Mouse (Mus musculus) kidney, embryonic 16.5 days (tissue): ENCODE measurements around the gene Hcn3. TPM values are rescaled to one million over a fixed set of nuclear protein-coding genes. Genes with fewer than 3 reads are reported as not detected.

Source experiments
- ATAC-seq: fragments of 200-750 bp; cut with Nextera tagmentation; 2 replicates; pipeline ENCODE4 v1.8.0; 2017; ENCODE audit warnings: moderate TSS enrichment; ENCODE audit not compliant: low FRiP score, low TSS enrichment
- H3K27ac ChIP-seq: fragments of 300-500 bp; sonication (generic); 2 replicates; pipeline ENCODE4 v1.5.1; 2014; ENCODE audit warnings: low read length
- H3K27me3 ChIP-seq: fragments of 300-500 bp; sonication (generic); 2 replicates; pipeline ENCODE4 v1.6.1; 2014; ENCODE audit warnings: low read length, control low read depth, mixed read lengths; ENCODE audit not compliant: insufficient read depth
- H3K36me3 ChIP-seq: fragments of 300-500 bp; sonication (generic); 2 replicates; pipeline ENCODE4 v1.6.1; 2014; ENCODE audit warnings: low read length, control low read depth, mixed read lengths; ENCODE audit not compliant: insufficient read depth
- H3K4me1 ChIP-seq: fragments of 300-500 bp; sonication (generic); 2 replicates; pipeline ENCODE4 v1.6.1; 2014; ENCODE audit warnings: low read length, control low read depth, mixed read lengths; ENCODE audit not compliant: insufficient read depth
- H3K4me2 ChIP-seq: fragments of 300-500 bp; sonication (generic); replicated peaks from 2 replicates; pipeline ENCODE4 v1.6.1; 2014; ENCODE audit warnings: low read depth, low read length
- H3K4me3 ChIP-seq: fragments of 300-500 bp; sonication (generic); 2 replicates; pipeline ENCODE4 v1.5.1; 2014; ENCODE audit warnings: mild to moderate bottlenecking, low read length
- H3K9ac ChIP-seq: fragments of 300-500 bp; sonication (generic); replicated peaks from 2 replicates; pipeline ENCODE4 v1.6.1; 2014; ENCODE audit warnings: low read length
- H3K9me3 ChIP-seq: fragments of 300-500 bp; sonication (generic); 2 replicates; pipeline ENCODE4 v1.6.1; 2016; ENCODE audit warnings: low read length, control low read depth
- WGBS: fragments of 180-500 bp; shearing (Covaris S2); extraction: QIAGEN DNeasy Blood & Tissue Kit; methylation state at CpG from one replicate; pipeline ENCODE4 v1.1.7; 2014; 5-methylcytosine and 5-hydroxymethylcytosine counted together
- polyA plus RNA-seq: library from polyadenylated mRNA; unstranded; fragments of >200 nt; fragmentation: Nextera tagmentation; extraction: Ambion mirVana; gene quantifications from 2 replicates; pipeline ENCODE4 v1.2.1, GENCODE M21; 2015

Hcn3 gene
- polyA plus RNA-seq, 1 experiment from 2014 or later, result 1.8 TPM

GRCm38 (mm10) chr3:89107545-89107944 is 52.5 kb downstream of the Hcn3 start:
- no peak for ATAC-seq
- Histone ChIP-seq H3K9ac (no peak overlapping the region), H3K4me1 (peaks cover 7% of the 10 kb centered on the region; the same call in 1 of the 2 replicates), H3K4me2 (no peak overlapping the region), H3K27me3 (no peaks in the 10 kb centered on the region), H3K27ac (no peak overlapping the region), H3K36me3 (no peaks in the 10 kb centered on the region), H3K9me3 (no peaks in the 10 kb centered on the region), H3K4me3 (no peak overlapping the region)
- WGBS, result 64% methylated on average over 3 of the region's 3 CpGs

- Histone ChIP-seq H3K9me3 (no peaks in the 10 kb centered on the region), H3K27ac (no peak overlapping the region), H3K4me1 (peaks cover 11% of the 10 kb centered on the region; the same call in 1 of the 2 replicates), H3K9ac (no peak overlapping the region), H3K36me3 (no peaks in the 10 kb centered on the region), H3K4me2 (no peak overlapping the region), H3K4me3 (no peak overlapping the region), H3K27me3 (no peaks in the 10 kb centered on the region)
- ATAC-seq, result no peak
These were observed 53.1 kb downstream of the Hcn3 start for GRCm38 (mm10) chr3:89106881-89107280.

GRCm38 (mm10) chr3:89103291-89103595 is 56.8 kb downstream of the Hcn3 start:
- Histone ChIP-seq H3K4me1 (peaks cover 25% of the 10 kb centered on the region), H3K9ac (no peak overlapping the region), H3K4me2 (no peak overlapping the region), H3K36me3 (peaks cover 12% of the 10 kb centered on the region), H3K27ac (peak overlapping the region; percentile 76; the same call in 1 of the 2 replicates), H3K4me3 (no peak overlapping the region), H3K27me3 (no peaks in the 10 kb centered on the region), H3K9me3 (no peaks in the 10 kb centered on the region)
- WGBS, result 70% methylated on average over 4 of the region's 4 CpGs
- no peak for ATAC-seq

DNA sequence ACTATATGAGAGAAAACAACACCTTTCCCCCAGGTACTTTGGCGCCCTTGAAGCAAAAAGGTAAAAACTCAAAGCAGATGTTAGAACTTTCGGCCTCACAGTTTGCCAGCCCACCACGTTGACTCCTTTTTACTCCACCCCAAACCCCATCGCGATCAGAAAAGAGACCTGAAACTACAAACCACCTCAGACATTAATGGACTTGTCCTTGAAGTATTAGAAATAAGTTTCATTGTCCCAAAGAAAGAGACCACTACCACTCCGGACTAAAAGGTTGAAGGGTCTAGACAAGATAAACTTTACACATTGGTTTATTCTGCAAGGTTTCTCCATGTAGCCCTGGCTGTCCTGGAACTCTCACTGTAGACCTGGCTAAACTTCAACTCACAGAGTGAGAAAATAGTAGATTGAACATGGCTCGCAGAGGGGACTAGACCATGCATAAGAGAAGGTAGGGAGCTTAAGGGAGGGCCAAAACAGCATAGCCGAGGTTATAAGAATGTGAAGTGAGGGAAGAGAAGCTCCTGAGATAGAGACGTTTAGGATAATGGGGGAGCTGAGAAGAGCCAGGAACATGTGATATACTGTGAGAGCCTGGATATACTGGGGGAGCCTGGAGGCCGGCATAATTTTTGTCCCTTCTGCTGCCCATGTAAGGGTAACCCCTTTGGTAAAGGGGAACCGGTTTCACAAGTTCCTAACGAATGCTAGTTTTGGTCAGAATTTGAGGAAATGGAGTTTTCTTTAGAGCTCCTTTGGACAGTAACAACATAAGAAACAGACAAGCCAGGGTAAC is 57.3 kb downstream of the Hcn3 start:
- peaks cover 25% of the 10 kb centered on the region for H3K4me1 ChIP-seq
- peak overlapping the region; percentile 63; the same call in 1 of the 2 replicates for H3K4me3 ChIP-seq
- no peak overlapping the region; the same call in 1 of the 2 replicates for H3K9ac ChIP-seq
- peak overlapping the region; percentile 76 for H3K27ac ChIP-seq
- H3K9me3 ChIP-seq, result no peaks in the 10 kb centered on the region
- WGBS, result 59% methylated on average over 12 of the region's 12 CpGs
- H3K27me3 ChIP-seq, result no peaks in the 10 kb centered on the region
- peak overlapping the region; percentile 67 for H3K4me2 ChIP-seq
- peaks cover 17% of the 10 kb centered on the region for H3K36me3 ChIP-seq
- ATAC-seq, result no peak

DNA sequence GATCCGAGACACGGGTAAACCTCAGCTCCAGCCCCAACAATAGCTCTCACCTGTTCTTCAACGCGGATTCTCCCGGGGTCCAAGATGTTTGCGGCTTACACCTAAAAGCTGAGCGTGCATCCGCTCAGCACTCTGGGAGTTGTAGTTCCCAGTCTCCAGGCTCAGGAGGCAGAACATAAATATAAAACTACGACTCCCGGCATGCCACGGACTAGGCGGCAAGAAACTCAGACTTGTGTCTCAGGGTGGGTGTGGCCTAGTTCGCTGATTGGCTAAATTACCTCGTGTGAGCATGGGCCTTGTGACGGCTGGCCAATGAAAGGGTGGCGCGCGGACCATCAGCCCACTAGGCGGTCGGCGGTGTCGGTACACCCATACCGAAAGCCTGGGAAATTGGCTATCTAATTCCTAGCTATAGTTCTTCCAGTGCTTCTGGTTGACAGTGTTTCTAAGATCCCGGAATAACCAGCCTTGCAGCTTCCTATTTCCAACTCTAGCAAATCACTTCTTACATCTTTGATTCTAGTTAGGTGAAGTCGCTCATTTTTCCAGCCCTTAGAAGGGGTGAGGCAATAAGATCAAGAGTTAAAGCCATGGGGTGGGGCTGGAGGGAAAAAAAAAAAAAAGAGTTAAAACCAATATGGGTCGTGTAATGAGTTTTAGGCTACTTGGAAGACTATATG is 58.0 kb downstream of the Hcn3 start, which contains the start of gene Fdps:
TSS of gene Fdps (minus strand) at position 148 of the 683 bp plus-strand sequence.
- ATAC-seq, result peak; percentile 99
- H3K27ac ChIP-seq, result peak within 1 kb of the TSS; percentile 76
- under 1% methylated on average over 26 of the region's 26 CpGs for WGBS
- H3K4me2 ChIP-seq, result peak within 1 kb of the TSS; percentile 76
- H3K4me3 ChIP-seq, result peak within 1 kb of the TSS; percentile 63
- no peaks in the 10 kb centered on the region for H3K9me3 ChIP-seq
- peaks cover 22% of the 10 kb centered on the region for H3K36me3 ChIP-seq
- peaks cover 25% of the 10 kb centered on the region for H3K4me1 ChIP-seq
- H3K27me3 ChIP-seq, result no peaks in the 10 kb centered on the region
- H3K9ac ChIP-seq, result peak within 1 kb of the TSS; percentile 70

GRCm38 (mm10) chr3:89101459-89101811 is 58.6 kb downstream of the Hcn3 start:
- Histone ChIP-seq H3K9me3 (no peaks in the 10 kb centered on the region), H3K4me1 (peaks cover 25% of the 10 kb centered on the region), H3K36me3 (peaks cover 24% of the 10 kb centered on the region), H3K4me2 (peak overlapping the region; percentile 76), H3K27ac (peak overlapping the region; percentile 21), H3K27me3 (no peaks in the 10 kb centered on the region), H3K9ac (peak overlapping the region; percentile 70), H3K4me3 (peak overlapping the region; percentile 63)
- peak; percentile 21; the same call in 1 of the 2 replicates for ATAC-seq
- under 1% methylated on average over 19 of the region's 19 CpGs for WGBS

- H3K27ac ChIP-seq, result peak within 1 kb of the TSS; percentile 21
- 31% methylated on average over 7 of the region's 7 CpGs for WGBS
- H3K4me2 ChIP-seq, result peak within 1 kb of the TSS; percentile 76
- peak within 1 kb of the TSS; percentile 70 for H3K9ac ChIP-seq
- H3K36me3 ChIP-seq, result peaks cover 28% of the 10 kb centered on the region
- peaks cover 25% of the 10 kb centered on the region for H3K4me1 ChIP-seq
- ATAC-seq, result no peak
- no peaks in the 10 kb centered on the region for H3K9me3 ChIP-seq
- H3K4me3 ChIP-seq, result peak within 1 kb of the TSS; percentile 63
- no peaks in the 10 kb centered on the region for H3K27me3 ChIP-seq
These were observed 59.2 kb downstream of the Hcn3 start, which contains the start of gene Gm43738 for GRCm38 (mm10) chr3:89100811-89101210. Gene Gm43738, minus strand, starts transcription at chr3:89101099.

Other genes starting within 250 kb of the Hcn3 start
- gene Msto1, start 246.2 kb downstream of the Hcn3 start, polyA plus RNA-seq, result 61.9 and 69.8 TPM in 2 replicates
- 16.6 and 22.1 TPM in 2 replicates for gene Ash1l, start 209.6 kb downstream of the Hcn3 start, polyA plus RNA-seq
- gene Dap3, start 209.0 kb downstream of the Hcn3 start, polyA plus RNA-seq, result 161 and 163 TPM in 2 replicates
- 21.3 and 22.5 TPM in 2 replicates for gene Rusc1, start 66.9 kb downstream of the Hcn3 start, polyA plus RNA-seq
- not detected in 2 replicates for gene Gm43738, start 59.1 kb downstream of the Hcn3 start, polyA plus RNA-seq
- 175 and 179 TPM in 2 replicates for gene Fdps, start 58.2 kb downstream of the Hcn3 start, polyA plus RNA-seq
- gene Pklr, start 24.1 kb downstream of the Hcn3 start, polyA plus RNA-seq, result 4.7 and 5.0 TPM in 2 replicates
- 29.1 and 30.6 TPM in 2 replicates for gene Clk2, start 4.6 kb upstream of the Hcn3 start, polyA plus RNA-seq
- 140 TPM in 2 replicates for gene Scamp3, start 17.3 kb upstream of the Hcn3 start, polyA plus RNA-seq
- 43.6 and 51.2 TPM in 2 replicates for gene Fam189b, start 22.9 kb upstream of the Hcn3 start, polyA plus RNA-seq
- gene Gba, start 42.7 kb upstream of the Hcn3 start, polyA plus RNA-seq, result 54.9 and 56.1 TPM in 2 replicates
- 18.2 and 18.4 TPM in 2 replicates for gene Thbs3, start 55.0 kb upstream of the Hcn3 start, polyA plus RNA-seq
- gene Mtx1, start 66.9 kb upstream of the Hcn3 start, polyA plus RNA-seq, result 227 and 235 TPM in 2 replicates
- gene Muc1, start 68.9 kb upstream of the Hcn3 start, polyA plus RNA-seq, result 20.0 and 23.6 TPM in 2 replicates
- 272 and 300 TPM in 2 replicates for gene Krtcap2, start 85.8 kb upstream of the Hcn3 start, polyA plus RNA-seq
- 4.7 and 6.0 TPM in 2 replicates for gene Trim46, start 86.1 kb upstream of the Hcn3 start, polyA plus RNA-seq
- gene Dpm3, start 99.2 kb upstream of the Hcn3 start, polyA plus RNA-seq, result 127 and 146 TPM in 2 replicates
- gene Slc50a1, start 110.4 kb upstream of the Hcn3 start, polyA plus RNA-seq, result 58.8 and 64.3 TPM in 2 replicates
- 81.9 and 86.7 TPM in 2 replicates for gene Efna1, start 120.9 kb upstream of the Hcn3 start, polyA plus RNA-seq
- 11.5 and 11.8 TPM in 2 replicates for gene Efna3, start 162.8 kb upstream of the Hcn3 start, polyA plus RNA-seq
- 29.2 and 31.3 TPM in 2 replicates for gene Efna4, start 177.8 kb upstream of the Hcn3 start, polyA plus RNA-seq
- gene Adam15, start 189.8 kb upstream of the Hcn3 start, polyA plus RNA-seq, result 107 and 108 TPM in 2 replicates
- 0.32 and 0.35 TPM in 2 replicates for gene Dcst2, start 201.8 kb upstream of the Hcn3 start, polyA plus RNA-seq
- 2.9 and 3.3 TPM in 2 replicates for gene Dcst1, start 205.1 kb upstream of the Hcn3 start, polyA plus RNA-seq
- 3.3 and 3.5 TPM in 2 replicates for gene Zbtb7b, start 234.6 kb upstream of the Hcn3 start, polyA plus RNA-seq
- gene Lenep, start 242.6 kb upstream of the Hcn3 start, polyA plus RNA-seq, result 0.18 and 1.3 TPM in 2 replicates